Mouse (Mus musculus) megakaryocyte-erythroid progenitor cell, adult 5 weeks (primary cell): ENCODE measurements around the gene Fah. TPM values are rescaled to one million over a fixed set of nuclear protein-coding genes. Genes with fewer than 3 reads are reported as not detected.

Experiments used
- polyA plus RNA-seq: library from polyadenylated mRNA; stranded (reverse); fragments of >175 nt; gene quantifications from 2 replicates; pipeline ENCODE4 v1.2.3, GENCODE M21; 2012

Gene Fah
- polyA plus RNA-seq = 0.54 and 0.68 TPM in 2 replicates

DNA sequence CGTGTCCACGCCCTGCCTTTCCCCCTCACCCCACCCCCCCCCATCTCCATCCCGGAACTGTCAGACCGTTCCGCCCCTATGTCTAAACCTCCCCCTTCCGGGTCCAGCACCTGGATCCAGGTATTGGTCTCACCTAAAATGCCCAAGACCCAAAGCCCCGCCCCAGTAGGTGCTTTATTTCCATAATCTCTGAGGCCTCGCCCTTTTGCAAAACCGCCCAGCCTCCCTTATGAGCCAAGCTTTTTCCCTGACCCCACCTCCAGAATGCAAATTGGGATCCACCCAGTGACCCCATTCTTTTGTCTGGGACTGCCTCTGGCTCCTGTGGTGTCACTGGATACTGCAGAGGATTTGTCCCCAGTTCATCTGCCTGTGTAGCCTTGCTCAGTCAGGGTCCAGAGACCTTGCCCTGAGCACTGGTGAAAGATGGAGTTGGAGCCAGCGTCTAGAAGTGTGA is at the start of gene Fah:
Gene Fah, minus strand, starts transcription at position 430 of the 457 bp plus-strand sequence.

Other genes starting within 250 kb of the Fah start
- not detected in 2 replicates for gene Arnt2, start 196.5 kb downstream of the Fah start, polyA plus RNA-seq
- gene Gm2115, start 77.8 kb downstream of the Fah start, polyA plus RNA-seq = not detected in 2 replicates
- gene Zfand6, start 83.2 kb upstream of the Fah start, polyA plus RNA-seq = 19.3 and 22.9 TPM in 2 replicates
- gene Olfr291, start 246.8 kb upstream of the Fah start, polyA plus RNA-seq = not detected in 2 replicates